Comparison of ENCODE assay signal across 32 mouse cellular contexts in genomic region chr5:110521822-110522221, GRCm38 (mm10). TPM values are rescaled to one million over a fixed set of nuclear protein-coding genes. Genes with fewer than 3 reads are reported as not detected.
A peak's percentile ranks its signal among the peaks of the same experiment; 100 is the strongest.
DNase-seq lines count a peak whose midpoint lies in the region; ATAC-seq and TF ChIP-seq lines count a peak whose summit lies in the region.
"Had no signal": no experiment of that assay in that cellular context is flagged by ENCODE, and none has a peak within 500 bp of the region (broad histone marks: within the 10 kb centered on the region; RNA-seq: fewer than 3 reads in every experiment).

No protein-coding gene starts in this region.

- TF ChIP-seq CTCF in forebrain, postnatal 0 days (IDR thresholded peaks at IDR 0.05; ENCODE audit: low read depth): no peak

- H3K4me2 ChIP-seq in forebrain, postnatal 0 days (ENCODE audit: low read depth): no peak overlapping the region
- no peak overlapping the region for H3K4me2 ChIP-seq in forebrain, embryonic 13.5 days
- H3K4me2 ChIP-seq: embryonic facial prominence, embryonic 12.5 days; intestine, embryonic 15.5 days; liver, embryonic 15.5 days; lung, embryonic 15.5 days; neural tube, embryonic 13.5 days had no signal

- 45% methylated on average over 7 of the region's 7 CpGs for WGBS in forebrain, postnatal 0 days
- WGBS in forebrain, embryonic 13.5 days: 73% methylated on average over 7 of the region's 7 CpGs

- H3K9ac ChIP-seq in forebrain, postnatal 0 days: no peak overlapping the region
- no peak overlapping the region for H3K9ac ChIP-seq in forebrain, embryonic 13.5 days
- H3K9ac ChIP-seq: embryonic facial prominence, embryonic 12.5 days; intestine, embryonic 15.5 days; liver, embryonic 15.5 days; lung, embryonic 15.5 days; neural tube, embryonic 13.5 days had no signal

- H3K27ac ChIP-seq in forebrain, postnatal 0 days (ENCODE audit: low read depth, low read length): no peak overlapping the region
- H3K27ac ChIP-seq in forebrain, embryonic 13.5 days: no peak overlapping the region
- H3K27ac ChIP-seq: embryonic facial prominence, embryonic 12.5 days; gastrocnemius, adult 2 months; heart, embryonic 10.5 days; intestine, embryonic 15.5 days; limb, embryonic 10.5 days; liver, embryonic 15.5 days; lung, embryonic 15.5 days; neural tube, embryonic 13.5 days had no signal

- H3K36me3 ChIP-seq in forebrain, postnatal 0 days (ENCODE audit: insufficient read depth): no peaks in the 10 kb centered on the region
- no peaks in the 10 kb centered on the region for H3K36me3 ChIP-seq in forebrain, embryonic 13.5 days (ENCODE audit: poor library complexity, severe bottlenecking)
- H3K36me3 ChIP-seq: embryonic facial prominence, embryonic 12.5 days; heart, embryonic 10.5 days; intestine, embryonic 15.5 days; limb, embryonic 10.5 days; liver, embryonic 15.5 days; lung, embryonic 15.5 days; neural tube, embryonic 13.5 days had no signal

- H3K9me3 ChIP-seq in forebrain, postnatal 0 days (ENCODE audit: low read length): no peaks in the 10 kb centered on the region
- H3K9me3 ChIP-seq in forebrain, embryonic 13.5 days (replicated peaks): no peaks in the 10 kb centered on the region
- H3K9me3 ChIP-seq: embryonic facial prominence, embryonic 12.5 days; heart, embryonic 10.5 days; intestine, embryonic 15.5 days; limb, embryonic 10.5 days; liver, embryonic 15.5 days; lung, embryonic 15.5 days; megakaryocyte, embryonic 14.5 days; neural tube, embryonic 13.5 days had no signal

- peak; percentile 85 for ATAC-seq in forebrain, postnatal 0 days
- no peak for ATAC-seq in forebrain, embryonic 13.5 days
- ATAC-seq: CD4-positive, CD25-positive, alpha-beta regulatory T cell, adult 4 months; forebrain, embryonic 14.5 days; hindbrain, embryonic 16.5 days; intestine, embryonic 15.5 days had no signal

- H3K4me1 ChIP-seq in forebrain, postnatal 0 days (ENCODE audit: insufficient read depth): no peaks in the 10 kb centered on the region
- H3K4me1 ChIP-seq in forebrain, embryonic 13.5 days: no peaks in the 10 kb centered on the region; the same call in 1 of the 2 replicates
- H3K4me1 ChIP-seq: embryonic facial prominence, embryonic 12.5 days; heart, embryonic 10.5 days; limb, embryonic 10.5 days; liver, embryonic 15.5 days; lung, embryonic 15.5 days; megakaryocyte, embryonic 14.5 days had no signal

- DNase-seq in forebrain, postnatal 0 days: peak; percentile 70
- DNase-seq in layer of hippocampus, adult 8-10 months (ENCODE audit: low spot score in 2 of 2): peak; percentile 37 to 62
- no peak for DNase-seq in layer of hippocampus, postnatal 25 days (ENCODE audit: extremely low spot score in 1 of 2, low spot score in 1 of 2)
- peak; percentile 62 for DNase-seq in right cerebral cortex, adult 18-20 months
- no peak for DNase-seq in right cerebral cortex, postnatal 14 days
- DNase-seq in right cerebral cortex, postnatal 36 days (ENCODE audit: low spot score in 2 of 2): peak; percentile 41 to 47
- DNase-seq in neural tube, embryonic 10.5 days (ENCODE audit: extremely low spot score, low spot score): no peak
- DNase-seq: adrenal gland, postnatal 14 days; cerebellum, adult 11 months; cerebellum, adult 9-11 months; gastrocnemius, adult 2 months; kidney, adult 8-10 months; kidney, postnatal 10 days; liver; lung, postnatal 36 days; midbrain, embryonic 14.5 days; thymus, adult 2 months; thymus, postnatal 4 days had no signal

- no peaks in the 10 kb centered on the region for H3K27me3 ChIP-seq in forebrain, postnatal 0 days (ENCODE audit: insufficient read depth, low read length)
- no peaks in the 10 kb centered on the region for H3K27me3 ChIP-seq in forebrain, embryonic 13.5 days
- H3K27me3 ChIP-seq: embryonic facial prominence, embryonic 12.5 days; intestine, embryonic 15.5 days; lung, embryonic 15.5 days; neural tube, embryonic 13.5 days had no signal

- H3K4me3 ChIP-seq in forebrain, postnatal 0 days (ENCODE audit: low read depth, low read length): no peak overlapping the region
- no peak overlapping the region for H3K4me3 ChIP-seq in forebrain, embryonic 13.5 days
- H3K4me3 ChIP-seq: embryonic facial prominence, embryonic 12.5 days; erythroblast, embryonic 14.5 days; gastrocnemius, adult 2 months; heart, embryonic 10.5 days; intestine, embryonic 15.5 days; limb, embryonic 10.5 days; liver, embryonic 15.5 days; lung, embryonic 15.5 days; megakaryocyte, embryonic 14.5 days; neural tube, embryonic 13.5 days had no signal

RNA-seq across cellular contexts. Expression of gene Galnt9, which starts 22.3 kb away (rescaled TPM):
- total RNA-seq in forebrain, postnatal 0 days (2014; rRNA removed): 27.8 and 29.3 TPM in 2 replicates
- 20.0 and 21.2 TPM in 2 replicates for polyA plus RNA-seq in forebrain, postnatal 0 days (2015; fragmentation: Nextera tagmentation; extraction: Ambion mirVana)
- 4.8 and 5.6 TPM in 2 replicates for polyA plus RNA-seq in forebrain, embryonic 13.5 days (2015; fragmentation: Nextera tagmentation; extraction: Ambion mirVana)
- 100 to 1,000 TPM in 2 of 4 experiments, 10 to 100 TPM in 2; 81.9 to 122 (median 97.8) TPM for total RNA-seq in layer of hippocampus, adult 8-10 months (2022)
- total RNA-seq in layer of hippocampus, postnatal 25 days (2021): 100 to 1,000 TPM; 111 to 124 TPM
- total RNA-seq: adrenal gland, postnatal 14 days; gastrocnemius, adult 2 months; hematopoietic stem cell, adult 5-6 weeks had no signal
- polyA plus RNA-seq: heart, embryonic 10.5 days; limb, embryonic 10.5 days had no signal

Comparison
In these comparisons a context has a peak if more than half of its experiments do, and no peak if none do; other contexts are left out.
1. DNase-seq: peak in forebrain, postnatal 0 days (single experiment), layer of hippocampus, adult 8-10 months (2 of 2), right cerebral cortex, adult 18-20 months (single experiment) and right cerebral cortex, postnatal 36 days (2 of 2); none in layer of hippocampus, postnatal 25 days (0 of 2), right cerebral cortex, postnatal 14 days (single experiment) and neural tube, embryonic 10.5 days (single experiment).